In the genomic region with DNA sequence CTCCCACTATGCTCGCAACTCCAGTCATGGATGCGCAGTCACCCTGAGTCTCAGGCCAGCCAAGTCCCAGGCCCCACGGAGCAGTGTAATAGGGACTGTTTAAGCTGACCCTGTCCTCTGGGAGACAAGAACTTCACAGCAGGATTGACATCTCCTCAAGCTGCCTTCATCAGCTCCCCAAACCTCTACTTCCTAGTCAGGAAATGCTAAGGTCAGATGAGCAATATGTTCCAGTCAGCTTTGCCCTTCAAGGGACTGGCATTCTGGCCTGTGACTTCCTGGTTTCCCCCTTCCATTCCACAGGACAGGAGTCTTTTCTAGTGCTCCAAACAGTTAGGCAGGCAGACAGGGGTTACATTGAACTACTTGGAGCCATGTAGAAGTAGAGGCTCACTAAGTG, we compare ENCODE assay signal across 35 mouse cellular contexts. TPM values are rescaled to one million over a fixed set of nuclear protein-coding genes. Genes with fewer than 3 reads are reported as not detected.
DNase-seq lines count a peak whose midpoint lies in the region; ATAC-seq lines count a peak whose summit lies in the region.
"Had no signal": no experiment of that assay in that cellular context is flagged by ENCODE, and none has a peak within 500 bp of the region (broad histone marks: within the 10 kb centered on the region; RNA-seq: fewer than 3 reads in every experiment).

No protein-coding gene starts in this region.

- H3K4me2 ChIP-seq in liver, embryonic 11.5 days = no peak overlapping the region
- no peak overlapping the region for H3K4me2 ChIP-seq in liver, embryonic 12.5 days
- H3K4me2 ChIP-seq in midbrain, embryonic 14.5 days (ENCODE audit: low read length) = no peak overlapping the region
- H3K4me2 ChIP-seq: embryonic facial prominence, embryonic 13.5 days; forebrain, embryonic 15.5 days; intestine, embryonic 15.5 days; limb, embryonic 12.5 days; liver, embryonic 13.5 days; midbrain, embryonic 11.5 days; neural tube, embryonic 13.5 days had no signal

- H3K4me3 ChIP-seq in heart, embryonic 10.5 days = no peak overlapping the region
- no peak overlapping the region for H3K4me3 ChIP-seq in liver, embryonic 11.5 days (ENCODE audit: low read depth, low read length)
- no peak overlapping the region for H3K4me3 ChIP-seq in liver, embryonic 12.5 days
- no peak overlapping the region for H3K4me3 ChIP-seq in midbrain, embryonic 14.5 days (replicated peaks; ENCODE audit: low read depth, low read length)
- H3K4me3 ChIP-seq: embryonic facial prominence, embryonic 13.5 days; forebrain, embryonic 10.5 days; forebrain, embryonic 15.5 days; heart, adult 2 months; intestine, embryonic 15.5 days; layer of hippocampus, adult 2 months; left cerebral cortex, adult 2 months; limb, embryonic 12.5 days; liver, embryonic 13.5 days; myocyte; neural tube, embryonic 13.5 days had no signal

- WGBS in heart, embryonic 10.5 days = 70% methylated on average over 3 of the region's 3 CpGs
- 76% methylated on average over 3 of the region's 3 CpGs for WGBS in liver, embryonic 11.5 days
- 59% methylated on average over 3 of the region's 3 CpGs for WGBS in liver, embryonic 12.5 days (ENCODE audit: insufficient replicate concordance)
- WGBS in midbrain, embryonic 14.5 days = 82% methylated on average over 3 of the region's 3 CpGs

- DNase-seq in heart, embryonic 10.5 days (ENCODE audit: low spot score) = no peak
- no peak for DNase-seq in heart, adult 8-10 months (ENCODE audit: low spot score)
- no peak for DNase-seq in liver, embryonic 11.5 days (ENCODE audit: low spot score)
- peak; percentile 15 for DNase-seq in adipocyte (ENCODE audit: low spot score)
- no peak for DNase-seq in midbrain, embryonic 14.5 days
- DNase-seq in neural tube, embryonic 10.5 days (ENCODE audit: extremely low spot score, low spot score) = no peak
- DNase-seq: B cell, adult 2 months; cerebellum, adult 18-20 months; cerebellum, postnatal 10 days; gastrocnemius, postnatal 25 days; heart, adult 2 months; kidney, adult 2 months; kidney, postnatal 36 days; liver, embryonic 13.5 days; lung, adult 2 months; lung, postnatal 10 days; right cerebral cortex, postnatal 4 days; thymus, adult 2 months had no signal

- no peaks in the 10 kb centered on the region for H3K36me3 ChIP-seq in heart, embryonic 10.5 days
- H3K36me3 ChIP-seq in liver, embryonic 11.5 days (ENCODE audit: control insufficient read depth, insufficient read depth, low read length) = no peaks in the 10 kb centered on the region
- no peaks in the 10 kb centered on the region for H3K36me3 ChIP-seq in liver, embryonic 12.5 days
- no peaks in the 10 kb centered on the region for H3K36me3 ChIP-seq in midbrain, embryonic 14.5 days (ENCODE audit: control insufficient read depth, insufficient read depth, low read length)
- H3K36me3 ChIP-seq: embryonic facial prominence, embryonic 13.5 days; forebrain, embryonic 10.5 days; forebrain, embryonic 15.5 days; intestine, embryonic 15.5 days; limb, embryonic 12.5 days; liver, embryonic 13.5 days; neural tube, embryonic 13.5 days had no signal

- no peaks in the 10 kb centered on the region for H3K9me3 ChIP-seq in heart, embryonic 10.5 days
- no peaks in the 10 kb centered on the region for H3K9me3 ChIP-seq in liver, embryonic 11.5 days (ENCODE audit: control insufficient read depth, low read length)
- H3K9me3 ChIP-seq in liver, embryonic 12.5 days (replicated peaks) = no peaks in the 10 kb centered on the region
- no peaks in the 10 kb centered on the region for H3K9me3 ChIP-seq in midbrain, embryonic 14.5 days (ENCODE audit: control insufficient read depth, low read length)
- H3K9me3 ChIP-seq: embryonic facial prominence, embryonic 13.5 days; forebrain, embryonic 10.5 days; forebrain, embryonic 15.5 days; intestine, embryonic 15.5 days; limb, embryonic 12.5 days; liver, embryonic 13.5 days; neural tube, embryonic 13.5 days had no signal

- no peaks in the 10 kb centered on the region for H3K27me3 ChIP-seq in heart, embryonic 10.5 days (ENCODE audit: insufficient read depth, poor library complexity, severe bottlenecking)
- no peaks in the 10 kb centered on the region for H3K27me3 ChIP-seq in liver, embryonic 11.5 days (replicated peaks; ENCODE audit: control insufficient read depth, insufficient read depth, low read length)
- H3K27me3 ChIP-seq in liver, embryonic 12.5 days (replicated peaks) = no peaks in the 10 kb centered on the region
- no peaks in the 10 kb centered on the region for H3K27me3 ChIP-seq in midbrain, embryonic 14.5 days (ENCODE audit: control insufficient read depth, insufficient read depth, low read length)
- H3K27me3 ChIP-seq: embryonic facial prominence, embryonic 13.5 days; forebrain, embryonic 15.5 days; intestine, embryonic 15.5 days; limb, embryonic 12.5 days; liver, embryonic 13.5 days; neural tube, embryonic 13.5 days had no signal

- peaks cover 23% of the 10 kb centered on the region for H3K4me1 ChIP-seq in heart, embryonic 10.5 days
- 0 out of 2 replicates have a peak, but pooled peaks cover 8% of the 10 kb centered on the region for H3K4me1 ChIP-seq in liver, embryonic 11.5 days (replicated peaks; ENCODE audit: control insufficient read depth, insufficient read depth, low read length)
- peaks cover 24% of the 10 kb centered on the region for H3K4me1 ChIP-seq in liver, embryonic 12.5 days
- no peaks in the 10 kb centered on the region for H3K4me1 ChIP-seq in midbrain, embryonic 14.5 days (ENCODE audit: control insufficient read depth, insufficient read depth, low read length)
- H3K4me1 ChIP-seq: embryonic facial prominence, embryonic 13.5 days; forebrain, embryonic 10.5 days; forebrain, embryonic 15.5 days; intestine, embryonic 15.5 days; limb, embryonic 12.5 days; neural tube, embryonic 13.5 days had no signal

- H3K9ac ChIP-seq in liver, embryonic 11.5 days (ENCODE audit: low read depth, low read length) = no peak overlapping the region
- no peak overlapping the region for H3K9ac ChIP-seq in liver, embryonic 12.5 days
- no peak overlapping the region for H3K9ac ChIP-seq in midbrain, embryonic 14.5 days (replicated peaks; ENCODE audit: low read length)
- H3K9ac ChIP-seq: embryonic facial prominence, embryonic 13.5 days; forebrain, embryonic 15.5 days; intestine, embryonic 15.5 days; limb, embryonic 12.5 days; liver, embryonic 13.5 days; neural tube, embryonic 13.5 days had no signal

- peak overlapping the region; percentile 67; the same call in 1 of the 2 replicates for H3K27ac ChIP-seq in heart, embryonic 10.5 days
- H3K27ac ChIP-seq in liver, embryonic 11.5 days (ENCODE audit: low read depth, low read length) = peak overlapping the region; percentile 6; the same call in 1 of the 2 replicates
- no peak overlapping the region for H3K27ac ChIP-seq in liver, embryonic 12.5 days
- no peak overlapping the region for H3K27ac ChIP-seq in midbrain, embryonic 14.5 days (replicated peaks; ENCODE audit: low read depth, low read length)
- H3K27ac ChIP-seq: embryonic facial prominence, embryonic 13.5 days; forebrain, embryonic 10.5 days; forebrain, embryonic 15.5 days; heart, adult 2 months; intestine, embryonic 15.5 days; layer of hippocampus, adult 2 months; left cerebral cortex, adult 2 months; limb, embryonic 12.5 days; liver, embryonic 13.5 days; macrophage; neural tube, embryonic 13.5 days; stomach, postnatal 0 days had no signal

- ATAC-seq in liver, embryonic 11.5 days (replicated peaks; ENCODE audit: low FRiP score) = no peak
- no peak for ATAC-seq in liver, embryonic 12.5 days
- no peak for ATAC-seq in midbrain, embryonic 14.5 days (ENCODE audit: low FRiP score, low TSS enrichment)
- ATAC-seq: activated CD4-positive, CD25-positive, alpha-beta regulatory T cell, adult 4 months; forebrain, embryonic 15.5 days; hindbrain, embryonic 16.5 days; intestine, embryonic 15.5 days had no signal

RNA-seq across cellular contexts. Expression of gene Itgae, which starts 19.6 kb away (rescaled TPM):
- 0.25 and 0.44 TPM in 2 replicates for polyA plus RNA-seq in heart, embryonic 10.5 days (2016; fragmentation: Nextera tagmentation; extraction: Ambion mirVana)
- total RNA-seq in heart, adult 8-10 months (2022) = under 1 TPM in 2 of 4 experiments, not detected in 2; 0.22 to 0.38 TPM
- 0.43 and 0.60 TPM in 2 replicates for polyA plus RNA-seq in liver, embryonic 11.5 days (2014; fragmentation: Nextera tagmentation; extraction: Ambion mirVana)
- 0.14 and 0.19 TPM in 2 replicates for polyA plus RNA-seq in liver, embryonic 12.5 days (2016; fragmentation: Nextera tagmentation; extraction: Ambion mirVana)
- polyA plus RNA-seq in midbrain, embryonic 14.5 days (2014; fragmentation: Nextera tagmentation; extraction: Ambion mirVana) = 0.23 and 0.24 TPM in 2 replicates
- total RNA-seq: left cerebral cortex, adult 2 months; midbrain, postnatal 0 days had no signal

RNA-seq across cellular contexts. Expression of gene Haspin, which starts 28.2 kb away (rescaled TPM):
- polyA plus RNA-seq in heart, embryonic 10.5 days (2016; fragmentation: Nextera tagmentation; extraction: Ambion mirVana) = 16.2 and 17.3 TPM in 2 replicates
- total RNA-seq in heart, adult 8-10 months (2022) = under 1 TPM; 0.08 to 0.37 (median 0.14) TPM
- 24.2 and 25.1 TPM in 2 replicates for polyA plus RNA-seq in liver, embryonic 11.5 days (2014; fragmentation: Nextera tagmentation; extraction: Ambion mirVana)
- polyA plus RNA-seq in liver, embryonic 12.5 days (2016; fragmentation: Nextera tagmentation; extraction: Ambion mirVana) = 18.4 and 18.5 TPM in 2 replicates
- polyA plus RNA-seq in midbrain, embryonic 14.5 days (2014; fragmentation: Nextera tagmentation; extraction: Ambion mirVana) = 2.1 and 2.7 TPM in 2 replicates

RNA-seq across cellular contexts. Expression of gene P2rx5, which starts 50.3 kb away (rescaled TPM):
- 0.41 and 0.97 TPM in 2 replicates for polyA plus RNA-seq in heart, embryonic 10.5 days (2016; fragmentation: Nextera tagmentation; extraction: Ambion mirVana)
- 10 to 100 TPM; 14.2 to 19.7 (median 16.6) TPM for total RNA-seq in heart, adult 8-10 months (2022)
- polyA plus RNA-seq in liver, embryonic 11.5 days (2014; fragmentation: Nextera tagmentation; extraction: Ambion mirVana) = 0.62 and 0.68 TPM in 2 replicates
- 0.32 and 0.54 TPM in 2 replicates for polyA plus RNA-seq in liver, embryonic 12.5 days (2016; fragmentation: Nextera tagmentation; extraction: Ambion mirVana)
- polyA plus RNA-seq in midbrain, embryonic 14.5 days (2014; fragmentation: Nextera tagmentation; extraction: Ambion mirVana) = 0.12 TPM in 1 of 2 replicates, not detected in the other
- total RNA-seq: common myeloid progenitor, adult 5-6 weeks; midbrain, postnatal 0 days had no signal

Comparison
In these comparisons a context has a peak if more than half of its experiments do, and no peak if none do; other contexts are left out.
1. H3K27ac ChIP-seq: peak in heart, embryonic 10.5 days (single experiment) and liver, embryonic 11.5 days (single experiment); none in liver, embryonic 12.5 days (single experiment) and midbrain, embryonic 14.5 days (single experiment).